Comparison of ENCODE assay signal across 8 mouse cellular contexts in genomic region chr4:151283092-151283741, GRCm38 (mm10).
DNase-seq lines count a peak whose midpoint lies in the region; ATAC-seq and TF ChIP-seq lines count a peak whose summit lies in the region.

No protein-coding gene starts in this region.

- H3K4me2 ChIP-seq in intestine, postnatal 0 days (replicated peaks; ENCODE audit: low read depth): no peak overlapping the region
- H3K4me2 ChIP-seq in intestine, embryonic 15.5 days (replicated peaks): no peak overlapping the region
- no peak overlapping the region for H3K4me2 ChIP-seq in hindbrain, postnatal 0 days (ENCODE audit: low read depth, low read length)
- no peak overlapping the region for H3K4me2 ChIP-seq in neural tube, embryonic 15.5 days

- H3K9me3 ChIP-seq in intestine, postnatal 0 days (ENCODE audit: control insufficient read depth): no peaks in the 10 kb centered on the region
- H3K9me3 ChIP-seq in intestine, embryonic 15.5 days: no peaks in the 10 kb centered on the region
- H3K9me3 ChIP-seq in hindbrain, postnatal 0 days (ENCODE audit: low read length): no peaks in the 10 kb centered on the region
- H3K9me3 ChIP-seq in neural tube, embryonic 15.5 days (replicated peaks): no peaks in the 10 kb centered on the region

- peak; percentile 87 for DNase-seq in NIH3T3 (ENCODE audit: low read depth)
- DNase-seq in cerebellum, postnatal 4 days (ENCODE audit: low spot score in 2 of 2): peak; percentile 42 to 79
- DNase-seq in hindbrain, postnatal 0 days (ENCODE audit: low spot score): peak; percentile 74
- DNase-seq in left cerebral cortex, adult 8-10 months (ENCODE audit: low spot score in 2 of 2): peak; percentile 36 to 68

- no peaks in the 10 kb centered on the region for H3K36me3 ChIP-seq in intestine, postnatal 0 days (ENCODE audit: control insufficient read depth, insufficient read depth)
- H3K36me3 ChIP-seq in intestine, embryonic 15.5 days: no peaks in the 10 kb centered on the region
- H3K36me3 ChIP-seq in hindbrain, postnatal 0 days (ENCODE audit: insufficient read depth, low read length): no peaks in the 10 kb centered on the region
- H3K36me3 ChIP-seq in neural tube, embryonic 15.5 days: no peaks in the 10 kb centered on the region

- H3K27ac ChIP-seq in intestine, postnatal 0 days (ENCODE audit: low read depth, low read length): no peak overlapping the region
- no peak overlapping the region for H3K27ac ChIP-seq in intestine, embryonic 15.5 days
- H3K27ac ChIP-seq in hindbrain, postnatal 0 days: no peak overlapping the region
- H3K27ac ChIP-seq in neural tube, embryonic 15.5 days (replicated peaks): 0 out of 2 replicates have a peak overlapping the region, but pooled peaks have one; percentile 41

- no peaks in the 10 kb centered on the region; the same call in 1 of the 2 replicates for H3K27me3 ChIP-seq in intestine, postnatal 0 days (replicated peaks; ENCODE audit: control insufficient read depth, insufficient read depth, low read length)
- H3K27me3 ChIP-seq in intestine, embryonic 15.5 days (replicated peaks): no peaks in the 10 kb centered on the region
- no peaks in the 10 kb centered on the region for H3K27me3 ChIP-seq in hindbrain, postnatal 0 days (ENCODE audit: insufficient read depth, low read length)
- H3K27me3 ChIP-seq in neural tube, embryonic 15.5 days (replicated peaks): no peaks in the 10 kb centered on the region

- H3K4me3 ChIP-seq in intestine, postnatal 0 days (ENCODE audit: low read depth, low read length): no peak overlapping the region
- no peak overlapping the region for H3K4me3 ChIP-seq in intestine, embryonic 15.5 days (replicated peaks)
- no peak overlapping the region for H3K4me3 ChIP-seq in hindbrain, postnatal 0 days (ENCODE audit: low read length)
- no peak overlapping the region for H3K4me3 ChIP-seq in neural tube, embryonic 15.5 days (replicated peaks)

- no peak for ATAC-seq in intestine, postnatal 0 days
- no peak for ATAC-seq in intestine, embryonic 15.5 days
- ATAC-seq in hindbrain, postnatal 0 days: no peak
- ATAC-seq in neural tube, embryonic 15.5 days (ENCODE audit: low FRiP score): peak; percentile 60; the same call in 1 of the 2 replicates
- ATAC-seq in erythroid progenitor cell, adult 5-6 weeks (replicated peaks; ENCODE audit: low FRiP score, poor library complexity, severe bottlenecking): no peak

- no peaks in the 10 kb centered on the region for H3K4me1 ChIP-seq in intestine, postnatal 0 days (replicated peaks; ENCODE audit: control insufficient read depth, insufficient read depth, low read length)
- H3K4me1 ChIP-seq in intestine, embryonic 15.5 days (replicated peaks): no peaks in the 10 kb centered on the region
- no peaks in the 10 kb centered on the region for H3K4me1 ChIP-seq in hindbrain, postnatal 0 days (ENCODE audit: insufficient read depth, low read length)
- peaks cover 30% of the 10 kb centered on the region; the same call in 1 of the 2 replicates for H3K4me1 ChIP-seq in neural tube, embryonic 15.5 days

- TF ChIP-seq CTCF in intestine, postnatal 0 days (IDR thresholded peaks at IDR 0.05; ENCODE audit: low read depth): peak; percentile 91
- peak; percentile 95 for TF ChIP-seq CTCF in hindbrain, postnatal 0 days (IDR thresholded peaks at IDR 0.05; ENCODE audit: low read depth)

- WGBS in intestine, postnatal 0 days: 25% methylated on average over 16 of the region's 16 CpGs
- WGBS in intestine, embryonic 15.5 days: 27% methylated on average over 16 of the region's 16 CpGs
- 25% methylated on average over 16 of the region's 16 CpGs for WGBS in hindbrain, postnatal 0 days
- WGBS in neural tube, embryonic 15.5 days: 26% methylated on average over 16 of the region's 16 CpGs

- no peak overlapping the region for H3K9ac ChIP-seq in intestine, postnatal 0 days (ENCODE audit: low read depth, low read length)
- no peak overlapping the region for H3K9ac ChIP-seq in intestine, embryonic 15.5 days
- no peak overlapping the region for H3K9ac ChIP-seq in hindbrain, postnatal 0 days (replicated peaks; ENCODE audit: low read length)
- no peak overlapping the region for H3K9ac ChIP-seq in neural tube, embryonic 15.5 days (replicated peaks)
